Mouse (Mus musculus): ENCODE data around the gene Gm20388. TPM values are rescaled to one million over a fixed set of nuclear protein-coding genes. Genes with fewer than 3 reads are reported as not detected.

Gene Gm20388
- polyA plus RNA-seq, 1 experiment from 2014 or later, result not detected

DNA sequence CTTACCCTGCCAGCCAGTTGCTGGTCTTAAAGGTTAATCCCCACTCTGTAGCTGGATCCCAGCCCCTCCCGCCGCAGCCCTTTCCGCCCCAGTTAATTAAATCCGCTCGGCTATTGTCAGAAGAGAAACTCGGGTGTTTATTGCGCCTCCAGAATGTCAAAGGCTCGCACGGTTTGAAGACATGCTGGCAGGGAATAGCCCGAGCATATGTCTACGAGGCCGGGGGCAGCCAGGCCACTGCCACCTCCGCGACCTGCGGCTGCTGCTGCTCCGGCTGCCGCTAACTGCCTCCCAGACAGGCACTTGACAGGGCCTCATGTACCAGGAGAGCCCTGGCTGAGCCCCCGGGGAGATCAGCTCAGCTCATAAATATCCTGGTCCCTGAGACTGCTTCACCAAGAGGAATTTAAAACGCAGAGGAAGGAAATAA, 594.5 kb downstream of the Gm20388 start:
- Histone ChIP-seq H3K4me2 (replicated peaks; ENCODE audit: low read depth, low read length) (peak overlapping the region; percentile 37), H3K9me3 (ENCODE audit: control insufficient read depth, low read length) (no peaks in the 10 kb centered on the region), H3K9ac (ENCODE audit: low read depth, low read length) (0 out of 2 replicates have a peak overlapping the region, but pooled peaks have one; percentile 5), H3K27me3 (ENCODE audit: control insufficient read depth, insufficient read depth, low read length) (no peaks in the 10 kb centered on the region), H3K36me3 (ENCODE audit: control insufficient read depth, insufficient read depth, low read length) (no peaks in the 10 kb centered on the region), H3K4me3 (ENCODE audit: low read length) (peak overlapping the region; percentile 10; the same call in 1 of the 2 replicates), H3K4me1 (ENCODE audit: control insufficient read depth, insufficient read depth, low read length) (peaks cover 68% of the 10 kb centered on the region), H3K27ac (ENCODE audit: low read depth, low read length) (peak overlapping the region; percentile 60)
- 0% methylated on average over 19 of the region's 19 CpGs for WGBS
- peak; percentile 6; the same call in 1 of the 2 replicates for ATAC-seq (ENCODE audit: low FRiP score, low TSS enrichment)

- Histone ChIP-seq H3K4me1 (ENCODE audit: control insufficient read depth, insufficient read depth, low read length) (peaks cover 69% of the 10 kb centered on the region), H3K27ac (ENCODE audit: low read depth, low read length) (peak overlapping the region; percentile 60; the same call in 1 of the 2 replicates), H3K4me3 (ENCODE audit: low read length) (no peak overlapping the region), H3K4me2 (replicated peaks; ENCODE audit: low read depth, low read length) (peak overlapping the region; percentile 37), H3K36me3 (ENCODE audit: control insufficient read depth, insufficient read depth, low read length) (no peaks in the 10 kb centered on the region), H3K27me3 (ENCODE audit: control insufficient read depth, insufficient read depth, low read length) (no peaks in the 10 kb centered on the region), H3K9ac (ENCODE audit: low read depth, low read length) (no peak overlapping the region), H3K9me3 (ENCODE audit: control insufficient read depth, low read length) (no peaks in the 10 kb centered on the region)
- WGBS, result 23% methylated on average over 23 of the region's 23 CpGs
- no peak for ATAC-seq (ENCODE audit: low FRiP score, low TSS enrichment)
Measured at GRCm38 (mm10) chr8:120505619-120506310, 595.1 kb downstream of the Gm20388 start.

DNA sequence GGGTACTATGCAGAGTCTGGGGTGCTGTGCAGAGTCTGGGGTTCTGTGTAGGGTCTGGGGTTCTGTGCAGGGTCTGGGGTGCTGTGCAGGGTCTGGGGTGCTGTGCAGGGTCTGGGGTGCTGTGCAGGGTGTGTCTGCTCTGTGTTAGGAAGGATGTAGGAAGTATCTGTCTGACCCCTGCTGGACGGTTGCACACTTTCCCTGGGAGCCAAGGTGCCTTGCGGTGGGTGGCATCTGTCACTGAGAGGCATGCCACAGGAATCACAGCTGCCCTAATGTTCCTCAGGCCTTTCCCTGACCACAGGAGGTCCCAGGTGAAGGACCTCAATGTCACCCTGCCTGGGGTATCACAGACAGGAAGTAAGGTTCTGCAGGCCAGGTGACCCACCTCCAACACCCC, 595.9 kb downstream of the Gm20388 start:
- ATAC-seq (ENCODE audit: low FRiP score, low TSS enrichment), result no peak
- Histone ChIP-seq H3K27me3 (ENCODE audit: control insufficient read depth, insufficient read depth, low read length) (no peaks in the 10 kb centered on the region), H3K9ac (ENCODE audit: low read depth, low read length) (no peak overlapping the region), H3K36me3 (ENCODE audit: control insufficient read depth, insufficient read depth, low read length) (no peaks in the 10 kb centered on the region), H3K4me1 (ENCODE audit: control insufficient read depth, insufficient read depth, low read length) (peaks cover 76% of the 10 kb centered on the region), H3K27ac (ENCODE audit: low read depth, low read length) (no peak overlapping the region), H3K4me2 (replicated peaks; ENCODE audit: low read depth, low read length) (no peak overlapping the region), H3K9me3 (ENCODE audit: control insufficient read depth, low read length) (no peaks in the 10 kb centered on the region), H3K4me3 (ENCODE audit: low read length) (no peak overlapping the region)
- WGBS, result 73% methylated on average over 2 of the region's 2 CpGs

DNA sequence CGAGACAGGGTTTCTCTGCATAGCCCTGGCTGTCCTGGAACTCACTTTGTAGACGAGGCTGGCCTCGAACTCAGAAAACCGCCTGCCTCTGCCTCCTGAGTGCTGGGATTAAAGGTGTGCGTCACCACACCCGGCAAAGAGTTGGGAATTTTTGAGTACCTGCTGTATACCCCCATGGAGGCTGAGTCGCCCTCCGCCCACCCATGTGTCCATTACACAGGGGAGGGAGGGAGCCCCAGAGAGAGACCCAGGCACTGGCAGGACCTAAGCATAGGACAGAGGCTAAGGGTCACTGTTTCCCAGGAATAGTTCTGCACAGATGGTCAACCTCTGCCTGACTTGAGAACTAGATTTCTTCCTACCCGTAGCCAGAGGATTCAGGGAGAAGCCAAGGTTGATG, 596.6 kb downstream of the Gm20388 start:
- Histone ChIP-seq H3K27me3 (ENCODE audit: control insufficient read depth, insufficient read depth, low read length) (no peaks in the 10 kb centered on the region), H3K27ac (ENCODE audit: low read depth, low read length) (no peak overlapping the region), H3K4me1 (ENCODE audit: control insufficient read depth, insufficient read depth, low read length) (peaks cover 83% of the 10 kb centered on the region), H3K4me2 (replicated peaks; ENCODE audit: low read depth, low read length) (no peak overlapping the region), H3K4me3 (ENCODE audit: low read length) (no peak overlapping the region), H3K36me3 (ENCODE audit: control insufficient read depth, insufficient read depth, low read length) (no peaks in the 10 kb centered on the region), H3K9ac (ENCODE audit: low read depth, low read length) (no peak overlapping the region), H3K9me3 (ENCODE audit: control insufficient read depth, low read length) (no peaks in the 10 kb centered on the region)
- WGBS, result 88% methylated on average over 9 of the region's 9 CpGs
- ATAC-seq (ENCODE audit: low FRiP score, low TSS enrichment), result no peak

- 5% methylated on average over 21 of the region's 21 CpGs for WGBS
Measured at GRCm38 (mm10) chr8:120509136-120510034, 598.7 kb downstream of the Gm20388 start.

DNA sequence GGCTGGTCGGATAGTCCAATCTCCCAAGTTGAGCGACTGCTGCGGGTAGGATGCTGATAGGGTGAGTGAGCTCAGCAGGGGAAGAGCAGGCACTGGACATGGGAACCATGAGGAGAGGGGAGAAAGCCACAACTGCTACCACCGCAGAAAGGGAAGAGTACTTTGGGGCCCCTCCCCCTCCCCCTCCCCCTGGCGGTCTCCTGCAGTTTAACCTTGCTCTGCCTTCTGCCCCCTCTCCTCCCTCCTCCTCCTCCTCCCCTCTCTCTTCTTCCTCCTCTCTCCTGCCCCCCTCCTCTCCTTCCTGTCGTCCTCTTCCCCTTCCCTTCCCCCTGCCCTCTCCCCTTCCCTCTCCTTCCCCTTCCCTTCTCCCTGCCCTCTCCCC, 599.4 kb downstream of the Gm20388 start:
- Histone ChIP-seq H3K4me2 (replicated peaks; ENCODE audit: low read depth, low read length) (peak overlapping the region; percentile 38), H3K27ac (ENCODE audit: low read depth, low read length) (no peak overlapping the region)
- 8% methylated on average over 5 of the region's 6 CpGs for WGBS

More at GRCm38 (mm10) chr8:120509136-120510034, 598.7 kb downstream of the Gm20388 start:
- ATAC-seq (ENCODE audit: low FRiP score, low TSS enrichment), result peak; percentile 40
- no peak overlapping the region for H3K9ac ChIP-seq (ENCODE audit: low read depth, low read length)
- peak overlapping the region; percentile 38 for H3K4me2 ChIP-seq (replicated peaks; ENCODE audit: low read depth, low read length)
- no peaks in the 10 kb centered on the region for H3K36me3 ChIP-seq (ENCODE audit: control insufficient read depth, insufficient read depth, low read length)
- peak overlapping the region; percentile 2; the same call in 1 of the 2 replicates for H3K4me3 ChIP-seq (ENCODE audit: low read length)
- H3K4me1 ChIP-seq (ENCODE audit: control insufficient read depth, insufficient read depth, low read length), result peaks cover 82% of the 10 kb centered on the region
- H3K27ac ChIP-seq (ENCODE audit: low read depth, low read length), result 0 out of 2 replicates have a peak overlapping the region, but pooled peaks have one; percentile 43
- no peaks in the 10 kb centered on the region for H3K27me3 ChIP-seq (ENCODE audit: control insufficient read depth, insufficient read depth, low read length)
- H3K9me3 ChIP-seq (ENCODE audit: control insufficient read depth, low read length), result no peaks in the 10 kb centered on the region

DNA sequence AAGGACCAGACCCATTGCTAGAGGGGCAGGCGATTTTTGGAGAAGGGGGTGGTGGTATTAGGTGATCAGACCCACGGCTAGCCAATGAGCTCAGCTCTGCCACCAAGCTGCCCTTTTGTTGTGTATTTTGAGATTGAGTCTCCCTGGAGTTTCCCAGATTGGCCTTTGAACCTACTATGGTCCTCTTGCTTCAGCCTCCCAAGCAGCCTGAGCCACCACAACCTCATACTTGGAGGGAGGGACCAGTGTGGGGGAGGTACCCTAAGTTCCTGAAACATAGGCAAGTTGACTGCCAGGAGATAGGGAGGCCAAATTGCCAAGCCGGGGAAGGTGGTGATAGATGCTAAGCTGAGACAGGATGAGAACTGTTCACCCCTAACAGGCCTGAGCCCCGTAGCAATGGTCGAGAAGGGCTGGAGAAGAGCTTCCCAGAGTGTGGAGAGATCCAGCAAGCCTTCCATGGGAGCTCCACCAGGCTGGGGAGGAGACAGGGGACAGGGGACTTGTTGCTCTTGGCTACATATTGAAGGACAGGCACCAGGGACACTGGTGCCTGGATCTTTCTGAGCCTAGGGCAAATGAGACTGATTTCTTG, 600.3 kb downstream of the Gm20388 start:
- H3K27ac ChIP-seq (ENCODE audit: low read depth, low read length), result no peak overlapping the region
- H3K27me3 ChIP-seq (ENCODE audit: control insufficient read depth, insufficient read depth, low read length), result no peaks in the 10 kb centered on the region
- H3K4me2 ChIP-seq (replicated peaks; ENCODE audit: low read depth, low read length), result no peak overlapping the region
- H3K9ac ChIP-seq (ENCODE audit: low read depth, low read length), result no peak overlapping the region
- ATAC-seq (ENCODE audit: low FRiP score, low TSS enrichment), result no peak
- H3K36me3 ChIP-seq (ENCODE audit: control insufficient read depth, insufficient read depth, low read length), result no peaks in the 10 kb centered on the region
- H3K9me3 ChIP-seq (ENCODE audit: control insufficient read depth, low read length), result no peaks in the 10 kb centered on the region
- H3K4me3 ChIP-seq (ENCODE audit: low read length), result no peak overlapping the region
- peaks cover 76% of the 10 kb centered on the region for H3K4me1 ChIP-seq (ENCODE audit: control insufficient read depth, insufficient read depth, low read length)
- WGBS, result 23% methylated on average over 5 of the region's 5 CpGs

More for the DNA sequence above, 599.4 kb downstream of the Gm20388 start:
- Histone ChIP-seq H3K9ac (ENCODE audit: low read depth, low read length) (no peak overlapping the region), H3K36me3 (ENCODE audit: control insufficient read depth, insufficient read depth, low read length) (no peaks in the 10 kb centered on the region), H3K4me3 (ENCODE audit: low read length) (no peak overlapping the region), H3K9me3 (ENCODE audit: control insufficient read depth, low read length) (no peaks in the 10 kb centered on the region), H3K4me1 (ENCODE audit: control insufficient read depth, insufficient read depth, low read length) (peaks cover 80% of the 10 kb centered on the region), H3K27me3 (ENCODE audit: control insufficient read depth, insufficient read depth, low read length) (no peaks in the 10 kb centered on the region)
- no peak for ATAC-seq (ENCODE audit: low FRiP score, low TSS enrichment)

- no peaks in the 10 kb centered on the region for H3K27me3 ChIP-seq (ENCODE audit: control insufficient read depth, insufficient read depth, low read length)
- peaks cover 78% of the 10 kb centered on the region for H3K4me1 ChIP-seq (ENCODE audit: control insufficient read depth, insufficient read depth, low read length)
- no peaks in the 10 kb centered on the region for H3K9me3 ChIP-seq (ENCODE audit: control insufficient read depth, low read length)
- WGBS, result 31% methylated on average over 8 of the region's 8 CpGs
- H3K36me3 ChIP-seq (ENCODE audit: control insufficient read depth, insufficient read depth, low read length), result no peaks in the 10 kb centered on the region
- no peak for ATAC-seq (ENCODE audit: low FRiP score, low TSS enrichment)
- H3K27ac ChIP-seq (ENCODE audit: low read depth, low read length), result 0 out of 2 replicates have a peak overlapping the region, but pooled peaks have one; percentile 24
- H3K9ac ChIP-seq (ENCODE audit: low read depth, low read length), result 0 out of 2 replicates have a peak overlapping the region, but pooled peaks have one; percentile 23
- H3K4me2 ChIP-seq (replicated peaks; ENCODE audit: low read depth, low read length), result no peak overlapping the region
- H3K4me3 ChIP-seq (ENCODE audit: low read length), result no peak overlapping the region
Measured at GRCm38 (mm10) chr8:120511737-120512136, 601.1 kb downstream of the Gm20388 start.
